Mouse (Mus musculus) heart, embryonic 15.5 days (tissue): ENCODE data around the gene Timp3. TPM values are rescaled to one million over a fixed set of nuclear protein-coding genes. Genes with fewer than 3 reads are reported as not detected.

ENCODE experiments used
- ATAC-seq: fragments of 200-750 bp; cut with Nextera tagmentation; replicated peaks from 2 replicates; pipeline ENCODE4 v1.8.0; 2017; ENCODE audit warnings: low read depth, moderate TSS enrichment; ENCODE audit not compliant: insufficient number of reproducible peaks, insufficient read depth, low FRiP score
- H3K27ac ChIP-seq: fragments of 300-500 bp; sonication (generic); 2 replicates; pipeline ENCODE4 v1.5.1; 2015; ENCODE audit warnings: mild to moderate bottlenecking, inconsistent platforms
- H3K27me3 ChIP-seq: fragments of 300-500 bp; sonication (generic); 2 replicates; pipeline ENCODE4 v1.6.1; 2015; ENCODE audit warnings: inconsistent platforms
- H3K36me3 ChIP-seq: fragments of 300-500 bp; sonication (generic); 2 replicates; pipeline ENCODE4 v1.6.1; 2015; ENCODE audit warnings: mild to moderate bottlenecking, inconsistent platforms
- H3K4me1 ChIP-seq: fragments of 300-500 bp; sonication (generic); replicated peaks from 2 replicates; pipeline ENCODE4 v1.6.1; 2015; ENCODE audit warnings: inconsistent platforms
- H3K4me2 ChIP-seq: fragments of 300-500 bp; sonication (generic); 2 replicates; pipeline ENCODE4 v1.6.1; 2015; ENCODE audit warnings: inconsistent platforms, mild to moderate bottlenecking, moderate library complexity
- H3K4me3 ChIP-seq: fragments of 300-500 bp; sonication (generic); 2 replicates; pipeline ENCODE4 v1.5.1; 2015; ENCODE audit warnings: mild to moderate bottlenecking, inconsistent platforms
- H3K9ac ChIP-seq: fragments of 300-500 bp; sonication (generic); 2 replicates; pipeline ENCODE4 v1.6.1; 2015; ENCODE audit warnings: mild to moderate bottlenecking, inconsistent platforms
- H3K9me3 ChIP-seq: fragments of 300-500 bp; sonication (generic); replicated peaks from 2 replicates; pipeline ENCODE4 v1.6.1; 2016; ENCODE audit warnings: inconsistent platforms
- WGBS: fragments of 180-500 bp; shearing (Covaris S2); methylation state at CpG from one replicate; pipeline ENCODE4 v1.1.7; 2015; ENCODE audit warnings: mixed read lengths; 5-methylcytosine and 5-hydroxymethylcytosine counted together
- polyA plus RNA-seq: library from polyadenylated mRNA; unstranded; fragments of >200 nt; fragmentation: Nextera tagmentation; extraction: Ambion mirVana; gene quantifications from 2 replicates; pipeline ENCODE4 v1.2.1, GENCODE M21; 2015

Gene Timp3
- polyA plus RNA-seq, 1 experiment from 2014 or later, result 78.8 TPM

DNA sequence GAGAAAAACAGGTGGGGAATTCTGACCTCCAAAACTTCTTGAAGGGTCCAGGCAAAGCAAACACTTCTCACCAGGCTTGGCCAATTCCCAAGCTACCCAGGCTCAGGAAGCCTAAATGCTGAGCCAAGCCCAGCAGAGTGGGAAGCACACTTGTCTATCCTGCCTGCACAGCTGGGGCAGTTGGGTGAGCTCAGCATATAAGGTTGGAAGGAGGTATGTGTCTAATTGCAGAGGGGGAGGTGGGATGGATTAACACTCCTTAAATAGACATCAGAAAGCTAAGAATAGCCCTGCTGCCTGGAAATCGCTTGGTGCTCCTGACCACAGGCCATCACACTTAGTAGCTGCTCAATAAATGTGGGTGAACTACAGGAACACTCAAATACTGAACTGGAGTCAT lies 13.3 kb downstream of the Timp3 start:
- H3K4me1 ChIP-seq, result peaks cover 52% of the 10 kb centered on the region
- H3K9ac ChIP-seq, result no peak overlapping the region
- WGBS, result 38% methylated on average over 1 of the region's 1 CpGs
- ATAC-seq, result peak; percentile 75
- H3K9me3 ChIP-seq, result no peaks in the 10 kb centered on the region
- no peaks in the 10 kb centered on the region for H3K36me3 ChIP-seq
- H3K4me2 ChIP-seq, result no peak overlapping the region
- H3K27me3 ChIP-seq, result no peaks in the 10 kb centered on the region
- peak overlapping the region; percentile 72 for H3K27ac ChIP-seq
- no peak overlapping the region for H3K4me3 ChIP-seq

GRCm38 (mm10) chr10:86315513-86315912 lies 15.3 kb downstream of the Timp3 start:
- peaks cover 52% of the 10 kb centered on the region for H3K4me1 ChIP-seq
- H3K4me3 ChIP-seq, result no peak overlapping the region
- no peaks in the 10 kb centered on the region for H3K27me3 ChIP-seq
- H3K4me2 ChIP-seq, result no peak overlapping the region
- no peak overlapping the region for H3K27ac ChIP-seq
- H3K9ac ChIP-seq, result no peak overlapping the region
- no peaks in the 10 kb centered on the region for H3K36me3 ChIP-seq
- no peak for ATAC-seq
- 37% methylated on average over 3 of the region's 3 CpGs for WGBS
- H3K9me3 ChIP-seq, result no peaks in the 10 kb centered on the region

GRCm38 (mm10) chr10:86317633-86318032 lies 17.5 kb downstream of the Timp3 start:
- Histone ChIP-seq H3K4me2 (no peak overlapping the region), H3K36me3 (no peaks in the 10 kb centered on the region), H3K4me1 (peaks cover 60% of the 10 kb centered on the region), H3K27ac (peak overlapping the region; percentile 18; the same call in 1 of the 2 replicates), H3K4me3 (no peak overlapping the region), H3K9ac (no peak overlapping the region), H3K9me3 (no peaks in the 10 kb centered on the region), H3K27me3 (no peaks in the 10 kb centered on the region)
- no peak for ATAC-seq
- 61% methylated on average over 7 of the region's 7 CpGs for WGBS

DNA sequence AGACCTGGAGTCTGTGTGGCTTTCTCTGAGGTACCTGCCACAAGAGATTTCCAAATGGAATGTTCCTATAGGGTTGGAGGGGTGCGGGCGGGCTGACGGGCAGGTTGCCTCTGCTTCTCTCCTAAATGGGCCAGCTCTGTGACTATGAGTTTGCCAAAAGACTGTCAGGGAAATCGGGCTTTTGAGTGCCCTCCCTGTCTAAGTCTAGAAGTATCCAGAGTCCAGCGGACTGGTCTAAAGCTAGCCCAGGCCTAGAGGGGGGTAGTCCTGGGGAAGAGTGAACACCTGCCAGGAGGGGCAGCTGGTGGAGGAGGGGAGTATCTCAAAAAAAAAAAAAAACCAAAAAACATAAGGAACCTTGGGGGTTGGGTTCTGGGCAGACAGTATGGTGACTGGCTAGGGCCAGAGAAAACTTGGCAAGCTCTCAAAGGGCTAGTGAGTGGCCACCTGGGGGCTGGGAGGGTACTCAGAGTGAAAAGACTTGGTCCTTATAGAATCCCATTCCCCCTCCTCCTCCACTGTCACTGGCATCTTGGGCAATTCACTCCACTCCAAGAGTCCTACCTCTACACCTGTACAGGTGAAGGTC lies 18.5 kb downstream of the Timp3 start:
- Histone ChIP-seq H3K9me3 (no peaks in the 10 kb centered on the region), H3K27me3 (no peaks in the 10 kb centered on the region), H3K27ac (no peak overlapping the region), H3K4me3 (no peak overlapping the region), H3K4me2 (no peak overlapping the region), H3K4me1 (peaks cover 57% of the 10 kb centered on the region), H3K36me3 (no peaks in the 10 kb centered on the region), H3K9ac (no peak overlapping the region)
- WGBS, result 84% methylated on average over 5 of the region's 5 CpGs
- no peak for ATAC-seq

GRCm38 (mm10) chr10:86319526-86319925 lies 19.4 kb downstream of the Timp3 start:
- WGBS, result 61% methylated on average over 3 of the region's 3 CpGs
- H3K36me3 ChIP-seq, result no peaks in the 10 kb centered on the region
- no peak for ATAC-seq
- peaks cover 49% of the 10 kb centered on the region for H3K4me1 ChIP-seq
- no peak overlapping the region for H3K27ac ChIP-seq
- H3K9me3 ChIP-seq, result no peaks in the 10 kb centered on the region
- no peak overlapping the region for H3K4me3 ChIP-seq
- H3K9ac ChIP-seq, result no peak overlapping the region
- H3K4me2 ChIP-seq, result no peak overlapping the region
- no peaks in the 10 kb centered on the region for H3K27me3 ChIP-seq

- ATAC-seq, result no peak
These were observed 20.0 kb downstream of the Timp3 start for GRCm38 (mm10) chr10:86320204-86320603.

DNA sequence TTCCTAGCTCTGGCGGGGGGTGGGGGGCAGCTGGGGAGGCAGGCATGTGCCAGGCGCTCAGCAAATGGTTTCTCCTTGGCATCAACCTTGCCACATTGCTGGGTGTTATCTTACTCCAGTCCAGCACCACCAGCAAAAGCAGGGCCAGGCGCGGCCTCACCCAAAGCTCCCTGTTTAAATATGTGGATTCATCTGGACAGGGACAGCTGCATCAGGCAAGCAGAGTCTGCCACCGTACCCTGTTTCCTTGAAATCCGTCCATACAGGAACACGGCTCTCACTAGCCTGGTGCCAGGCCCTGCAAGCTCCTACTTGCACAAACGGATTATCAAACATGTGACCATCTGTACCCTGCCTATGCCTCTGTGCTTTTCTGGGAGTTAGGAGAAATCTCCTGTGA lies 21.0 kb downstream of the Timp3 start:
- WGBS, result 67% methylated on average over 8 of the region's 8 CpGs
- H3K27ac ChIP-seq, result no peak overlapping the region

More at GRCm38 (mm10) chr10:86320204-86320603, 20.0 kb downstream of the Timp3 start:
- H3K4me3 ChIP-seq, result no peak overlapping the region
- no peaks in the 10 kb centered on the region for H3K27me3 ChIP-seq
- no peaks in the 10 kb centered on the region for H3K36me3 ChIP-seq
- H3K27ac ChIP-seq, result no peak overlapping the region
- no peak overlapping the region for H3K4me2 ChIP-seq
- no peak overlapping the region for H3K9ac ChIP-seq
- no peaks in the 10 kb centered on the region for H3K9me3 ChIP-seq
- 84% methylated on average over 5 of the region's 5 CpGs for WGBS
- peaks cover 44% of the 10 kb centered on the region for H3K4me1 ChIP-seq

DNA sequence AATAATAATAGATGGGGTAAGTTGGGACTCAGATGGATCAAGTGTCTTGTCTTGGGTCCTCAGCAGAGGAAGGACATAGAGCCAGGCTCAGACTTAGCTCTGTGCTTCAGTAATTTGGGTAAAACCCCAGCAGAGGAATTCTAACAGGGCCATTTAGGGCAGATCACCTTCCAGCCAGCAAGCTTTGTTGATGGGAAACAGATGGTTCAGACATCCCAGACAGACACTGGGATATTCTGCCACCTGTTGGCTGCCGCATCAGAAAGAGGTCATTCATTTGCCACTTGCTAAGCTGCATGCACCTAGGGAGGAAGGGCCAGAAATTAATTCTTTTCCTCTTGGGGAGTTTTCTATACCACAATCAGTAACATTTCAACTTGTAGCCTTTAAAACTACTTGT lies 21.8 kb downstream of the Timp3 start:
- no peak overlapping the region for H3K4me3 ChIP-seq
- no peaks in the 10 kb centered on the region for H3K9me3 ChIP-seq
- no peak overlapping the region for H3K9ac ChIP-seq
- no peaks in the 10 kb centered on the region for H3K36me3 ChIP-seq
- no peaks in the 10 kb centered on the region for H3K27me3 ChIP-seq
- peaks cover 35% of the 10 kb centered on the region for H3K4me1 ChIP-seq
- no peak for ATAC-seq
- no peak overlapping the region for H3K27ac ChIP-seq
- H3K4me2 ChIP-seq, result no peak overlapping the region
- 50% methylated on average over 1 of the region's 1 CpGs for WGBS

More for the DNA sequence above, 21.0 kb downstream of the Timp3 start:
- H3K4me2 ChIP-seq, result no peak overlapping the region
- H3K9ac ChIP-seq, result 0 out of 2 replicates have a peak overlapping the region, but pooled peaks have one; percentile 11
- no peaks in the 10 kb centered on the region for H3K36me3 ChIP-seq
- peaks cover 43% of the 10 kb centered on the region for H3K4me1 ChIP-seq
- ATAC-seq, result no peak
- no peaks in the 10 kb centered on the region for H3K27me3 ChIP-seq
- no peaks in the 10 kb centered on the region for H3K9me3 ChIP-seq
- no peak overlapping the region for H3K4me3 ChIP-seq

DNA sequence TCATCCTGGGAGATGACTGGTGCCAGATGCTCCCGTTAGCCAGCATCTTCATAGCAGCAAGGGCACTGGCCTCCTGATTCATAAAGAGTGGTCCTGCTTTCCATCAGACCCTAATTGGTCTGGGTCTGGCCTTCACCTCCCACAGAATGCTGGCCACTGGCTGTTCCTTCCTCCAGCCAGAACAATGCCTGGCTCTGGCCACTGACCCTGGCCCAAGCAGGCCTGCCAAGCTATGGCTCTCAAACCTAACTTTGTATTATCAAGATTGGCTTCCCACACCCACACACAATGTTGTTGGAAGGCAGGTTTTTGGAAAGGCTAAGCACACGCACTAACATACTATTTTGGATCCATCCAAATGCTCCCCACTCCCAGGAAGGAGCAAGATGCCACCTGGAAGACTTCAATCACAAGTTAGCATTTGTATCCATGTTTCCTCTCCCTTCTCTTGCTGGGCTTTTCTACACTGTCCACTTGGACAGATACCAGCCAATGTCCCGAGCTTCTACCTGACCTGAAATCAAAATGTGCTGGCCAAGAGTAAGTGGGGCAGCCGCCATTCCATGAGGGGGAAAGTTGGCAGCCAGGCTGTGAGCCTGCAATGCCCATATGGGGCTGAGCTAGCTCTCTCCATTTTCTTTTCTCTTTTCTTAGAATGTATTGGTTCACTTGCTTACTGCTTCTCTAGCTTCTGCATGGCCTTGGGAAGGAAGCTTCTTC lies 23.3 kb downstream of the Timp3 start:
- no peak overlapping the region for H3K4me3 ChIP-seq
- no peak for ATAC-seq
- peaks cover 28% of the 10 kb centered on the region for H3K4me1 ChIP-seq
- no peak overlapping the region for H3K27ac ChIP-seq
- no peak overlapping the region for H3K9ac ChIP-seq
- 74% methylated on average over 4 of the region's 4 CpGs for WGBS
- H3K27me3 ChIP-seq, result no peaks in the 10 kb centered on the region
- H3K9me3 ChIP-seq, result no peaks in the 10 kb centered on the region
- H3K4me2 ChIP-seq, result no peak overlapping the region
- H3K36me3 ChIP-seq, result no peaks in the 10 kb centered on the region

GRCm38 (mm10) chr10:86325272-86325671 lies 25.1 kb downstream of the Timp3 start:
- Histone ChIP-seq H3K4me1 (peaks cover 40% of the 10 kb centered on the region), H3K36me3 (no peaks in the 10 kb centered on the region), H3K9ac (no peak overlapping the region), H3K27ac (peak overlapping the region; percentile 35), H3K9me3 (no peaks in the 10 kb centered on the region), H3K4me3 (no peak overlapping the region), H3K4me2 (no peak overlapping the region), H3K27me3 (no peaks in the 10 kb centered on the region)
- 0 out of 2 replicates have a peak, but pooled peaks have one; percentile 39 for ATAC-seq
- 40% methylated on average over 6 of the region's 6 CpGs for WGBS

DNA sequence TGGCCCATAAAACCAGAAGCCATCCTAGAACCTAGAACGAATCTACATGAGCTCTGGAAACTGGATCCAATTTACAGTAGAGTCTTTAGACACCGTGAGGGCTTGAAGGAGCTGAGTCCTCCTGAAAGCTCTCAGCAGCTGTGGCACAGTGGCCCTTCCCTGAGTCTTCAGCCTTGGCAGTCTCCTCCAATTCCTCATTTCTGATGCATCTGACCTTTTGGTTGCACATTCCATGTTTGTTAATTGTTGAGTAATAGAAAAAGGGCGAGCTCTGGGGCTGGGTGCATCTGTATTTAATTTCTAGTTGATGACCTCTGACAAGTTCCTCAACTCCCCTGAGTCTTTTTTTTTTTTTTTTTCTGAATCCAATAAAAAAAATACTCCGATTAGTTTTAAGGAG lies 28.0 kb downstream of the Timp3 start:
- Histone ChIP-seq H3K27ac (no peak overlapping the region), H3K27me3 (no peaks in the 10 kb centered on the region), H3K4me3 (no peak overlapping the region), H3K9ac (no peak overlapping the region), H3K9me3 (no peaks in the 10 kb centered on the region), H3K4me1 (peaks cover 53% of the 10 kb centered on the region), H3K4me2 (no peak overlapping the region), H3K36me3 (no peaks in the 10 kb centered on the region)
- 87% methylated on average over 4 of the region's 4 CpGs for WGBS
- no peak for ATAC-seq

GRCm38 (mm10) chr10:86328691-86329090 lies 28.5 kb downstream of the Timp3 start:
- 76% methylated on average over 2 of the region's 2 CpGs for WGBS
- H3K27me3 ChIP-seq, result no peaks in the 10 kb centered on the region
- no peaks in the 10 kb centered on the region for H3K9me3 ChIP-seq
- no peak overlapping the region for H3K9ac ChIP-seq
- H3K4me2 ChIP-seq, result no peak overlapping the region
- peaks cover 54% of the 10 kb centered on the region for H3K4me1 ChIP-seq
- ATAC-seq, result no peak
- no peak overlapping the region for H3K27ac ChIP-seq
- no peak overlapping the region for H3K4me3 ChIP-seq
- H3K36me3 ChIP-seq, result no peaks in the 10 kb centered on the region
